Mouse (Mus musculus) adrenal gland (tissue): ENCODE measurements around the gene Olfr153.
"Not testable (repeated sequence)": the region's sequence is repeated elsewhere in the genome, so short reads cannot be mapped to it uniquely, and the experiment has no call there.

Source experiments
- intact Hi-C: fragments of 180-260 bp; cut with DNase I; formaldehyde crosslinking; loops from one replicate; pipeline ENCODE4 v1.15.1; 2025
- long read RNA-seq, 2 experiments: library from polyadenylated mRNA; unstranded; transcript quantifications; one replicate each; pipeline ENCODE4 v2.0.0; 2020; ENCODE audit warnings: borderline replicate concordance in 1 of 2; ENCODE audit not compliant: insufficient replicate concordance in 1 of 2

Gene Olfr153
- long read RNA-seq, experiment 1: 0 reads
- long read RNA-seq, experiment 2: 0 reads

GRCm38 (mm10) chr2:87531496-87531895, at the start of gene Olfr153:
TSS of gene Olfr153 (plus strand) at chr2:87531796.
- intact Hi-C loops: no loop called here

DNA sequence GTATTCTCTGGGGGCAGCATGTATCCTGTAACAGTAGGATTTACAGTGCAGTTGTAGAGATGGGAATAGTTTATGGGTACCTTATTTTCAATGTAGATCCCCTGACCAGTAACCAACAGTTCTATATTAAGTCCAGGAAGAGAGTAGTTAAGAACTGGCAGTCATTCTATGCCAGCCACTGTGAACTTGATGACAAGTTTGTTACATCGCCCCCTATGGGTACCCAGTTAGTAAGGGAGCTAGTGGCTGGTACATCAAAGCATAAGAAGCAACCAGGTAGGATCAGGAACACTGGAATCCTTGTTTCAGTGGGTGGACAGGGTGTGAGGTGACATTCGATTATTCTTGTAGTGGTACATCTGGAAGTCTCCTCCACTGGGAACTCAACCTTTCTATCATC, 49.3 kb upstream of the Olfr153 start:
- intact Hi-C loops: no loop called here

GRCm38 (mm10) chr2:87496993-87497392, 34.6 kb upstream of the Olfr153 start, which contains the start of gene Pramel7:
TSS of gene Pramel7 (minus strand) at chr2:87497093.
- intact Hi-C loops: not testable (repeated sequence)

DNA sequence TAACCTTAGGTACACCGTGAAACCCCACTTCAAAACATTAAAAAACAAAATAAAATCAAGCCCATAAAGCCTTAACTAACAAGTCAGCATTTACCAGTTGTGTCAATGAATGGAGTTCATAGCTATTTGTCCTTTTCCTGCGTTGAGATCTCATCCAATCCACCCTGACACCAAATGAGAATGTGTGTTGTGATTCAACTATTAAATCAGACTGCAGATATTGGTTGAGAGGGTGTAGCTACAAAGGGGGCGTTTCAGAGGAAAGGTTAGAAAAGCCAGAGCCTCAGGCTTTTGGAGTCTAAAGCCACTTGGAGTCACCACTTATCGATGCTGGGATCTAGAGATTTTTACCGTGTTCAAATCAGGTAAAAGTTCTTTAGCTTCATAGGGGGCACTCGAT, 25.3 kb upstream of the Olfr153 start, which contains the start of gene Pramel6:
Pramel6 (plus strand) TSS at position 301 of the 400 bp plus-strand sequence.
- intact Hi-C loops: no loop called here

GRCm38 (mm10) chr2:87515046-87515445, 16.6 kb upstream of the Olfr153 start:
- intact Hi-C loops: no loop called here

- intact Hi-C loops: no loop called here
Observed at GRCm38 (mm10) chr2:87515457-87516060, 16.0 kb upstream of the Olfr153 start.

DNA sequence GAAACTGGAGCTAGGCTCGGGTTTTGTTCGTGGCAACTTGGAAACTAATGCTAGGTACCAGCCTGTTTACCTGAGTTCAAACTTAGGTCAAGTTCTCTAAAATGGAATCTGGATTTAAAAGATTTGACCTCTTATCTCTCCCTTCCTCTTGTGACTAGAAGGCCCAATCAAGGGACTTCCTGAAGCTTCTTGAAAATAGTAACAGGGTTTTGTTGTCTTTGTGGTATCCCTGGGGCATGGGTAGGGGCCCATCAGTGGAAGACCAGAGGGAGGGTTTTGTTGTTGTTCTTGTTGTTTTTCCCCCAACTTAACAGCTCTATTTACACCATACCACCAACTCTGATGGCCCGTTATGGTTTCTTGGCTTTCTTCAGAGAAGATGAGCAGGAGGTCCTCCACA, 15.0 kb upstream of the Olfr153 start:
- intact Hi-C loops: no loop called here

DNA sequence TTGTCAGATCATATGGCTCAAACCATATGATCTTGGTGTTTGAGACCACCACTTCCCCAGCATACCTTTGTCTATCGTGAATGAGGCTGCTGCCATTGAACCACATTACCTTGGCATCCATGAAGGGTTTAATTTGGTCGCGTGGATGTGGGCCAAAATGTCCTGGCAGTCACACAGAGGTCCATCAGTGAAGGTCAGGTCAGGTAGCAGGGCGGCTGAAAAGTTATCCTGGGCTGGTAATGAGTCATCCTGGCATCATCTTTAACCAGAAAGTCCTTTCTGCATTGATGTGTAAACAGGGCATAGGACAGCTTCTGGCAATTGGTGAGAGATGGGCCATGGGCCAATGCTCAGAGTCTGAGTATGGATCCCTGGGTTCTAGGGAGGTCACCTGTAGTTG, 10.9 kb upstream of the Olfr153 start:
- intact Hi-C loops: no loop called here

DNA sequence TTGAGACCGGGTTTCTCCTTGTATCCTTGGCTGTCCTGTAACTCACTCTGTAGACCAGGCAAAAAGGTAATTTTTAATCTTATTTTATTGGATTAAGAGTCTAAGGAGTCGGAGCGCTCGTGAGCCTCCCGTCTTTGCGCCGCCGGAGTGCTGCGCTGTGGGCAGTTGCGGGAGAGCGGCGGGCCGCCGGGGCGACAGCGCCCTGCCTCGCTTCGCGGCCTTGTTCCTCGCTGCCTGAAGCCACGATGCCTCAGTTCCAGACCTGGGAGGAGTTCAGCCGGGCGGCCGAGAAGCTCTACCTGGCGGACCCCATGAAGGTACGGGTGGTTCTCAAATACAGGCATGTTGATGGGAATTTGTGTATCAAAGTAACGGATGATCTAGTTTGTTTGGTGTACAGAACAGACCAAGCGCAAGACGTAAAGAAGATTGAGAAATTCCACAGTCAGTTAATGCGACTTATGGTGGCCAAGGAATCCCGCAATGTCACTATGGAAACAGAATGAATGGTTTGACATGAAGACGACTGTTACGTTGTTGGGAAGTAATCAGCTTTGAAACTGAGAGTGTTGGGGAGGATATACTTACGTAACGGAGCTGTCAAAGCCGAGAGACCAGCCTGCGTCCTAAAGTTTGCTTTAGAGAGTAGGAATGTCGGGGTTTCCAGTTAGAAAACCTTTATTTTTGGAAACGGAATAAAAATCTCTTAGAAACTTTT, 5.5 kb upstream of the Olfr153 start:
- intact Hi-C loops: not testable (repeated sequence)

GRCm38 (mm10) chr2:87534826-87535225, 3.2 kb downstream of the Olfr153 start:
- intact Hi-C loops: no loop called here

DNA sequence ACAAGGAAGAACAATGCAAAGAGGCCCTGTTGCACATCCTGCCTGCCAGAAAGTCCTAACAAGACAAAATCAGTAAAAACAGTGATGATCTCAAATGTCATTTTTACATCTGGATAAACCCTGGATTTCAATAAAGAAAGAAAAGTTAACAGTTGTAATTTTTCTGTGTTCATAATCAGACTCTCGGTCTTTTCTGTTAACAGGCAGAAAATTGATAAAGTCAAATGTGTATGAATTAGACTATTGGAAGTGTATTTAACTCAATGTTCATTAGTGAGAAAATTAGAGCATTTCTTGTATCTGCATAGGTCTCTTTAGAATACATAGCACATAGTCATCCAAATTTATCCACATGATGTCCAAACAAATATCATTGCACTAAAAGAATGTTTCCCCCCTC, 13.8 kb downstream of the Olfr153 start, which contains the start of gene Olfr1128:
Olfr1128 (minus strand) TSS at position 101 of the 400 bp plus-strand sequence.
- intact Hi-C loops: no loop called here

DNA sequence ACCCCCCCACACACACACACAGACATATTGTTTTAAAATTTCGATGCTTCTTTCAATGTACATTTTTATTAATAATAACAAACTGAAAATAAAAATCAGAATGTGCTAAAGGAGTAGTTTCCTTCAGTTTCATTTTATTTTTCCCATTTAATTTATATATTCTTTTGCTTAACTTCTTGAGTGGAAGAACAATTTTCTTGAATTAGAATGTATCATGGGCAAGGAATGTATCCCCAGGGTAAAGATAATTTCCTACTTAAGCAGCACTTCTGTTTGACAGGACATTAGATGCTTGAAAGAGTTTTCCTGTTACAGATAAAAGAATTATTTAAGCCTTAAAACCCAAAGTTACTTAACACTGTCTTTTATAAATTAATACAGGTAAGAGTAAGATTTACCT, 42.0 kb downstream of the Olfr153 start, which contains the start of gene Olfr1129:
Olfr1129 (plus strand) TSS at position 301 of the 400 bp plus-strand sequence.
- intact Hi-C loops: not testable (repeated sequence)
